Mouse (Mus musculus) cerebellum, adult 2 months (tissue): ENCODE data around the gene Capzb. TPM values are rescaled to one million over a fixed set of nuclear protein-coding genes. Genes with fewer than 3 reads are reported as not detected.

ENCODE experiments used
- DNase-seq, 2 experiments: peaks; one replicate each; pipeline ENCODE4 v3.0.0; 2021
- H3K27ac ChIP-seq: fragments of 200-500 bp; 2 replicates; pipeline ENCODE4 v1.5.1; 2012; ENCODE audit warnings: low read length, control low read depth, inconsistent platforms; ENCODE audit not compliant: insufficient read depth
- H3K27me3 ChIP-seq: fragments of 200-500 bp; 2 replicates; pipeline ENCODE4 v1.6.1; 2012; ENCODE audit warnings: inconsistent platforms, mild to moderate bottlenecking, low read length, moderate library complexity; ENCODE audit not compliant: control insufficient read depth, insufficient read depth
- H3K4me1 ChIP-seq: fragments of 200-500 bp; 2 replicates; pipeline ENCODE4 v1.6.1; 2011; ENCODE audit warnings: low read length; ENCODE audit not compliant: control insufficient read depth, insufficient read depth
- H3K4me3 ChIP-seq: fragments of 200-500 bp; replicated peaks from 2 replicates; pipeline ENCODE3; 2011; ENCODE audit warnings: mild to moderate bottlenecking, low read depth, low read length, control low read depth; ENCODE audit not compliant: insufficient read depth
- CTCF ChIP-seq: fragments of 200-500 bp; IDR thresholded peaks from 2 replicates; pipeline ENCODE4 v1.5.1; 2011; ENCODE audit warnings: low read depth, mild to moderate bottlenecking, control low read depth, low read length, moderate library complexity, borderline replicate concordance; ENCODE audit not compliant: insufficient read depth
- POLR2A ChIP-seq: fragments of 200-500 bp; IDR thresholded peaks from 2 replicates; pipeline ENCODE4 v1.6.1; 2011; ENCODE audit warnings: low read length, control low read depth, borderline replicate concordance; ENCODE audit not compliant: insufficient read depth
- WGBS: fragments of 180-500 bp; shearing (Covaris S2); methylation state at CpG from one replicate; pipeline ENCODE4 v1.1.7; 2018; 5-methylcytosine and 5-hydroxymethylcytosine counted together
- polyA plus RNA-seq: library from polyadenylated mRNA; depleted of rRNA; stranded (reverse); fragments of >200 nt; gene quantifications from 2 replicates; pipeline ENCODE4 v1.2.3, GENCODE M21; 2012

Capzb gene
- polyA plus RNA-seq, 1 experiment = 220 TPM

GRCm38 (mm10) chr4:139218539-139218938, 25.8 kb downstream of the Capzb start:
- no peak for TF ChIP-seq CTCF
- TF ChIP-seq POLR2A = no peak
- Histone ChIP-seq H3K4me3 (no peak overlapping the region), H3K4me1 (peaks cover 43% of the 10 kb centered on the region), H3K27me3 (no peaks in the 10 kb centered on the region), H3K27ac (no peak overlapping the region)
- DNase-seq = no peak
- 67% methylated on average over 3 of the region's 3 CpGs for WGBS

GRCm38 (mm10) chr4:139219656-139220055, 27.0 kb downstream of the Capzb start:
- TF ChIP-seq POLR2A (no peak), CTCF (no peak)

GRCm38 (mm10) chr4:139220978-139221377, 28.3 kb downstream of the Capzb start:
- no peaks in the 10 kb centered on the region for H3K27me3 ChIP-seq
- TF ChIP-seq CTCF (no peak), POLR2A (no peak)
- 98% methylated on average over 4 of the region's 4 CpGs for WGBS
- H3K4me1 ChIP-seq = peaks cover 32% of the 10 kb centered on the region
- no peak overlapping the region for H3K4me3 ChIP-seq
- no peak for DNase-seq
- no peak overlapping the region for H3K27ac ChIP-seq

More at GRCm38 (mm10) chr4:139219656-139220055, 27.0 kb downstream of the Capzb start:
- peaks cover 36% of the 10 kb centered on the region for H3K4me1 ChIP-seq
- H3K4me3 ChIP-seq = no peak overlapping the region
- no peaks in the 10 kb centered on the region for H3K27me3 ChIP-seq
- DNase-seq = no peak
- WGBS = 51% methylated on average over 4 of the region's 4 CpGs
- no peak overlapping the region for H3K27ac ChIP-seq

- 76% methylated on average over 4 of the region's 4 CpGs for WGBS
- TF ChIP-seq CTCF (no peak), POLR2A (no peak)
- H3K27me3 ChIP-seq = no peaks in the 10 kb centered on the region
- H3K4me3 ChIP-seq = no peak overlapping the region
- peaks cover 24% of the 10 kb centered on the region for H3K4me1 ChIP-seq
- DNase-seq = no peak
- no peak overlapping the region for H3K27ac ChIP-seq
Measured at GRCm38 (mm10) chr4:139221837-139222236, 29.1 kb downstream of the Capzb start.

- H3K4me1 ChIP-seq = peaks cover 5% of the 10 kb centered on the region
- 65% methylated on average over 5 of the region's 5 CpGs for WGBS
- H3K4me3 ChIP-seq = no peak overlapping the region
- no peak for DNase-seq
- no peak; the same call in 1 of the 2 replicates for TF ChIP-seq CTCF
- no peak overlapping the region for H3K27ac ChIP-seq
- H3K27me3 ChIP-seq = no peaks in the 10 kb centered on the region
Measured at GRCm38 (mm10) chr4:139225115-139225514, 32.4 kb downstream of the Capzb start.

GRCm38 (mm10) chr4:139225944-139226343, 33.2 kb downstream of the Capzb start:
- 90% methylated on average over 4 of the region's 4 CpGs for WGBS

GRCm38 (mm10) chr4:139226504-139227216, 34.0 kb downstream of the Capzb start:
- H3K27me3 ChIP-seq = no peaks in the 10 kb centered on the region
- TF ChIP-seq CTCF (no peak), POLR2A (no peak)
- H3K4me1 ChIP-seq = peaks cover 10% of the 10 kb centered on the region
- no peak for DNase-seq
- no peak overlapping the region for H3K4me3 ChIP-seq
- 76% methylated on average over 13 of the region's 13 CpGs for WGBS
- H3K27ac ChIP-seq = no peak overlapping the region

More at GRCm38 (mm10) chr4:139225944-139226343, 33.2 kb downstream of the Capzb start:
- Histone ChIP-seq H3K27ac (no peak overlapping the region), H3K4me3 (no peak overlapping the region), H3K27me3 (no peaks in the 10 kb centered on the region), H3K4me1 (0 out of 2 replicates have a peak, but pooled peaks cover 3% of the 10 kb centered on the region)
- TF ChIP-seq CTCF (no peak), POLR2A (no peak)
- DNase-seq = no peak

GRCm38 (mm10) chr4:139227923-139228322, 35.2 kb downstream of the Capzb start:
- no peaks in the 10 kb centered on the region for H3K27me3 ChIP-seq
- 87% methylated on average over 7 of the region's 7 CpGs for WGBS
- no peak for TF ChIP-seq POLR2A
- TF ChIP-seq CTCF = no peak
- no peak overlapping the region for H3K4me3 ChIP-seq
- H3K4me1 ChIP-seq = peaks cover 15% of the 10 kb centered on the region
- no peak for DNase-seq
- no peak overlapping the region for H3K27ac ChIP-seq
